Mouse (Mus musculus) brain, embryonic 14.5 days (tissue): ENCODE results near the gene Atp6v1g1. TPM values are rescaled to one million over a fixed set of nuclear protein-coding genes. Genes with fewer than 3 reads are reported as not detected.

Experiments
- DNase-seq: peaks from one replicate; pipeline ENCODE4 v3.0.0-alpha.2; 2011; ENCODE audit warnings: low read depth
- CTCF ChIP-seq: fragments of 200-500 bp; IDR thresholded peaks from 2 replicates; pipeline ENCODE4 v1.5.1; 2012; ENCODE audit warnings: inconsistent platforms, mild to moderate bottlenecking, moderate library complexity, borderline replicate concordance; ENCODE audit not compliant: insufficient read depth, insufficient read length; ENCODE audit errors: extremely low read depth
- POLR2A ChIP-seq: fragments of 200-500 bp; IDR thresholded peaks from 2 replicates; pipeline ENCODE4 v1.6.1; 2012; ENCODE audit warnings: mild to moderate bottlenecking, inconsistent platforms, borderline replicate concordance; ENCODE audit not compliant: poor library complexity, insufficient read depth, insufficient read length, severe bottlenecking; ENCODE audit errors: extremely low read depth
- polyA plus RNA-seq: library from polyadenylated mRNA; depleted of rRNA; stranded (reverse); fragments of >200 nt; gene quantifications from 2 replicates; pipeline ENCODE4 v1.2.3, GENCODE M21; 2012; rRNA removed

Atp6v1g1 gene
- polyA plus RNA-seq, 1 experiment = 190 TPM

GRCm38 (mm10) chr4:63594459-63595110 is 50.0 kb downstream of the Atp6v1g1 start:
- no peak for TF ChIP-seq CTCF
- no peak for TF ChIP-seq POLR2A

GRCm38 (mm10) chr4:63595259-63595658 is 50.7 kb downstream of the Atp6v1g1 start:
- TF ChIP-seq CTCF (no peak), POLR2A (no peak)

More at GRCm38 (mm10) chr4:63594459-63595110, 50.0 kb downstream of the Atp6v1g1 start:
- no peak for DNase-seq

GRCm38 (mm10) chr4:63596010-63596409 is 51.4 kb downstream of the Atp6v1g1 start:
- TF ChIP-seq CTCF (no peak), POLR2A (no peak)
- no peak for DNase-seq

More at GRCm38 (mm10) chr4:63595259-63595658, 50.7 kb downstream of the Atp6v1g1 start:
- no peak for DNase-seq

Other genes starting within 250 kb of the Atp6v1g1 start
- not detected in 2 replicates for gene Orm1, start 200.2 kb upstream of the Atp6v1g1 start, polyA plus RNA-seq
- not detected in 2 replicates for gene Orm3, start 188.6 kb upstream of the Atp6v1g1 start, polyA plus RNA-seq
- not detected in 2 replicates for gene Orm2, start 182.3 kb upstream of the Atp6v1g1 start, polyA plus RNA-seq
- 7.7 and 9.1 TPM in 2 replicates for gene Akna, start 141.4 kb upstream of the Atp6v1g1 start, polyA plus RNA-seq
- 28.2 and 30.9 TPM in 2 replicates for gene Whrn, start 48.8 kb upstream of the Atp6v1g1 start, polyA plus RNA-seq
- 5.2 and 5.3 TPM in 2 replicates for gene Tmem268, start 14.0 kb downstream of the Atp6v1g1 start, polyA plus RNA-seq
- gene Gm11213, start 60.5 kb downstream of the Atp6v1g1 start, polyA plus RNA-seq = not detected in 2 replicates
- not detected in 2 replicates for gene Tex48, start 77.7 kb downstream of the Atp6v1g1 start, polyA plus RNA-seq
- gene Gm11214, start 118.6 kb downstream of the Atp6v1g1 start, polyA plus RNA-seq = not detected in 2 replicates
- 0.03 TPM in 1 of 2 replicates, not detected in the other for gene Tnfsf15, start 200.3 kb downstream of the Atp6v1g1 start, polyA plus RNA-seq